Mouse (Mus musculus): ENCODE data around the gene Tstd3. TPM values are rescaled to one million over a fixed set of nuclear protein-coding genes. Genes with fewer than 3 reads are reported as not detected.
A peak's percentile ranks its signal among the peaks of the same experiment; 100 is the strongest.

Gene Tstd3
- total and polyA plus RNA-seq, 3 experiments = 24.6 to 51.0 (median 39.9) TPM

GRCm38 (mm10) chr4:21772306-21772705 is 5.3 kb upstream of the Tstd3 start:
- H3K9me3 ChIP-seq (replicated peaks; ENCODE audit: low read length) = peaks cover 3% of the 10 kb centered on the region
- H3K27me3 ChIP-seq (replicated peaks) = no peaks in the 10 kb centered on the region
- H3K27ac ChIP-seq (ENCODE audit: insufficient read depth, low read depth) = no peak overlapping the region
- DNase-seq (ENCODE audit: extremely low read depth) = peak; percentile 29
- in situ Hi-C loops (cut with MboI; ENCODE audit: low pct_ligation_motif_present, low pct_unique_long_range_greater_than_20kb, low sequenced_read_pairs) = no loop called here
- H3K36me3 ChIP-seq (replicated peaks in 1 of 2; ENCODE audit: control insufficient read depth in 1 of 2, insufficient read depth in 1 of 2, low read length in 1 of 2) = no peaks in the 10 kb centered on the region
- dilution Hi-C loops (cut with MboI; ENCODE audit: extremely low pct_ligation_motif_present, extremely low pct_unique_long_range_greater_than_20kb, low sequenced_read_pairs) = no loop called here
- peaks cover 2 to 21% of the 10 kb centered on the region in 2 experiments; a peak in 2 of 4 replicates for H3K4me1 ChIP-seq (ENCODE audit: control insufficient read depth in 1 of 2, insufficient read depth in 2 of 2)
- TF ChIP-seq TBP (conservative IDR thresholded peaks at IDR 0.05; ENCODE audit: low read depth, low read length) (no peak), JUN (IDR thresholded peaks at IDR 0.05; ENCODE audit: insufficient read depth, low read depth, low read length) (no peak), CHD1 (IDR thresholded peaks at IDR 0.05; ENCODE audit: low read depth, low read length) (no peak), HCFC1 (IDR thresholded peaks at IDR 0.05; ENCODE audit: low read depth, low read length) (no peak), RAD21 (IDR thresholded peaks at IDR 0.05; ENCODE audit: low read depth, low read length) (no peak), ELF1 (IDR thresholded peaks at IDR 0.05; ENCODE audit: low read depth, low read length) (no peak), ZMIZ1 (IDR thresholded peaks at IDR 0.05; ENCODE audit: low read depth, low read length) (no peak), PAX5 (IDR thresholded peaks at IDR 0.05; ENCODE audit: low read length) (no peak), POLR2A (IDR thresholded peaks at IDR 0.05; ENCODE audit: low read depth, low read length) (no peak), ZC3H11A (IDR thresholded peaks at IDR 0.05; ENCODE audit: low read depth, low read length) (no peak), RCOR1 (conservative IDR thresholded peaks at IDR 0.05; ENCODE audit: low read depth, low read length) (no peak)
- no peak overlapping the region for H3K9ac ChIP-seq (ENCODE audit: insufficient read depth, low read depth)
- no peak overlapping the region for H3K4me2 ChIP-seq (ENCODE audit: insufficient read depth, low read depth, poor library complexity, severe bottlenecking)
- H3K79me2 ChIP-seq (replicated peaks; ENCODE audit: control insufficient read depth, extremely low read depth, insufficient read depth, poor library complexity, severe bottlenecking) = peaks cover 2% of the 10 kb centered on the region; the same call in 1 of the 2 replicates
- no peak overlapping the region for H3K4me3 ChIP-seq (replicated peaks in 1 of 3; ENCODE audit: low read depth in 2 of 3, low read length in 2 of 3, poor library complexity in 1 of 3)

- peaks cover 4% of the 10 kb centered on the region; the same call in 1 of the 2 replicates for H3K79me2 ChIP-seq (replicated peaks; ENCODE audit: control insufficient read depth, extremely low read depth, insufficient read depth, poor library complexity, severe bottlenecking)
- H3K9me3 ChIP-seq (replicated peaks; ENCODE audit: low read length) = peaks cover 3% of the 10 kb centered on the region
- peaks cover 0 to 21% of the 10 kb centered on the region in 2 experiments; a peak in 2 of 4 replicates for H3K4me1 ChIP-seq (ENCODE audit: control insufficient read depth in 1 of 2, insufficient read depth in 2 of 2)
- in situ Hi-C loops (cut with MboI; ENCODE audit: low pct_ligation_motif_present, low pct_unique_long_range_greater_than_20kb, low sequenced_read_pairs) = no loop called here
- DNase-seq (ENCODE audit: extremely low read depth) = no peak
- no peak for TF ChIP-seq USF2 (conservative IDR thresholded peaks at IDR 0.05; ENCODE audit: low read depth, low read length)
- H3K36me3 ChIP-seq (replicated peaks in 1 of 2; ENCODE audit: control insufficient read depth in 1 of 2, insufficient read depth in 1 of 2, low read length in 1 of 2) = no peaks in the 10 kb centered on the region
- no peak overlapping the region for H3K27ac ChIP-seq (ENCODE audit: insufficient read depth, low read depth)
- dilution Hi-C loops (cut with MboI; ENCODE audit: extremely low pct_ligation_motif_present, extremely low pct_unique_long_range_greater_than_20kb, low sequenced_read_pairs) = no loop called here
- no peak overlapping the region for H3K4me3 ChIP-seq (replicated peaks in 1 of 3; ENCODE audit: low read depth in 2 of 3, low read length in 2 of 3, poor library complexity in 1 of 3)
- no peaks in the 10 kb centered on the region for H3K27me3 ChIP-seq (replicated peaks)
- no peak overlapping the region for H3K9ac ChIP-seq (ENCODE audit: insufficient read depth, low read depth)
- no peak overlapping the region for H3K4me2 ChIP-seq (ENCODE audit: insufficient read depth, low read depth, poor library complexity, severe bottlenecking)
Observed at GRCm38 (mm10) chr4:21771064-21771463, 4.1 kb upstream of the Tstd3 start.

- dilution Hi-C loops (cut with MboI; ENCODE audit: extremely low pct_ligation_motif_present, extremely low pct_unique_long_range_greater_than_20kb, low sequenced_read_pairs) = no loop called here
- DNase-seq (ENCODE audit: extremely low read depth) = no peak
- H3K9ac ChIP-seq (ENCODE audit: insufficient read depth, low read depth) = peak overlapping the region; percentile 93
- peak overlapping the region; percentile 91 for H3K4me2 ChIP-seq (ENCODE audit: insufficient read depth, low read depth, poor library complexity, severe bottlenecking)
- H3K36me3 ChIP-seq (replicated peaks in 1 of 2; ENCODE audit: control insufficient read depth in 1 of 2, insufficient read depth in 1 of 2, low read length in 1 of 2) = peaks cover 0 to 7% of the 10 kb centered on the region in 2 experiments
- H3K4me3 ChIP-seq (replicated peaks in 1 of 3; ENCODE audit: low read depth in 2 of 3, low read length in 2 of 3, poor library complexity in 1 of 3) = peak overlapping the region; percentile 80 to 96 (median 91)
- peaks cover 5% of the 10 kb centered on the region; the same call in 1 of the 2 replicates for H3K79me2 ChIP-seq (replicated peaks; ENCODE audit: control insufficient read depth, extremely low read depth, insufficient read depth, poor library complexity, severe bottlenecking)
- H3K4me1 ChIP-seq (ENCODE audit: control insufficient read depth in 1 of 2, insufficient read depth in 2 of 2) = peaks cover 0 to 13% of the 10 kb centered on the region in 2 experiments; a peak in 2 of 4 replicates
- in situ Hi-C loops (cut with MboI; ENCODE audit: low pct_ligation_motif_present, low pct_unique_long_range_greater_than_20kb, low sequenced_read_pairs) = no loop called here
- H3K27ac ChIP-seq (ENCODE audit: insufficient read depth, low read depth) = no peak overlapping the region
- H3K9me3 ChIP-seq (replicated peaks; ENCODE audit: low read length) = peaks cover 3% of the 10 kb centered on the region
- TF ChIP-seq SIN3A (IDR thresholded peaks at IDR 0.05; ENCODE audit: low read length) (peak; percentile 45; the same call in 1 of the 2 replicates), USF1 (IDR thresholded peaks at IDR 0.05; ENCODE audit: low read depth, low read length) (no peak), TCF12 (IDR thresholded peaks at IDR 0.05; ENCODE audit: low read depth, low read length) (no peak), CHD1 (IDR thresholded peaks at IDR 0.05; ENCODE audit: low read depth, low read length) (peak; percentile 48; the same call in 1 of the 2 replicates), POLR2AphosphoS2 (IDR thresholded peaks at IDR 0.05; ENCODE audit: low read depth, low read length) (no peak), CHD2 (IDR thresholded peaks at IDR 0.05; ENCODE audit: low read length) (0 out of 2 replicates have a peak, but pooled peaks have one; percentile 43)
- no peaks in the 10 kb centered on the region for H3K27me3 ChIP-seq (replicated peaks)
Observed at GRCm38 (mm10) chr4:21766171-21766862, 695 bp downstream of the Tstd3 start.
